Mouse (Mus musculus) yolk sac, embryonic 10.5 days (tissue): ENCODE data around the gene Cysrt1.
"Not testable (repeated sequence)": the region's sequence is repeated elsewhere in the genome, so short reads cannot be mapped to it uniquely, and the experiment has no call there.

Experiments
- DNase-seq: peaks from one replicate; pipeline ENCODE4 v3.0.0-alpha.2; 2017; ENCODE audit warnings: low spot score

Gene Cysrt1

GRCm38 (mm10) chr2:25264851-25265250 is 22.6 kb upstream of the Cysrt1 start:
- no peak for DNase-seq

- no peak for DNase-seq
Measured at GRCm38 (mm10) chr2:25264286-25264660, 22.0 kb upstream of the Cysrt1 start.

GRCm38 (mm10) chr2:25263623-25264285 is 21.5 kb upstream of the Cysrt1 start:
- DNase-seq, result no peak

DNA sequence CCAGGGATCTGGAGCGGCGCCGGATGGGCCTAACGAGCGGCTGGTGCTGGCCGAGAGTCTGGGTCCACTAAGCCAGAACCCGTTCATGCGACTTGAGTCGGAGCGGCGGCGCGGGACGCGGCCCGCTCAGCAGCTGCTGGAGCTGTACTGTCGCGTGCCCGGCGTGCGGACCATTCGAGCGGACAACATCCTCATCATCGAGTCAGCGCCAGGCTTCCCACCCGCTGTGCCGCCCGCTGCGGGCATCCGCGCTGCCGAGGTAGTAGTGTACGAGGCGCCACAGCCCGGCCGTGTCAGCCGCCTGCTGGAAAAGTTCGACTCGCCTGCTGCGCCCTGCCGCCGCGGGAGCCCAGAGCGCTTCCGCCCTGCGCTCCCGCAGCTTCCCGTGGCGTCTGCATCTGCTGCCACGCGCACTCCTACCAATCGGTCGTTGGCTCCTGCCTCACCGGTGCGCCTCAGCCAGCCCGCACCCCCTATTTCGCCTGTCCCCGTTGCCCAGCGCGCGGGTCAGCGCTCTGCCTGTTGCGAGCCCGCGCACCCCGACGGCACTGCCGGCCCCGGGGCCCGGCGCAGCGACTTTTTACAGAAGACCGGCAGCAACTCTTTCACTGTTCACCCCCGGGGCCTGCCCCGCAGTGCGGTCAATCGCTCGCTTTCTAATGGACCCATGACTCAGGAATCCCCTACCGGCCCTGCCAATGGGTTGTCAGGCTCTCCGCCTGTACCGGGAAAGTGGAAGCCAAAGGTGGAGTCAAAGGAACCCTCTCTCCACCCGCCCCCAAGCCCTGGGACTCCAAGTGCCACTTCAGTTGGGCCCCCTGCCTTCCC is 20.8 kb upstream of the Cysrt1 start:
- DNase-seq, result no peak

DNA sequence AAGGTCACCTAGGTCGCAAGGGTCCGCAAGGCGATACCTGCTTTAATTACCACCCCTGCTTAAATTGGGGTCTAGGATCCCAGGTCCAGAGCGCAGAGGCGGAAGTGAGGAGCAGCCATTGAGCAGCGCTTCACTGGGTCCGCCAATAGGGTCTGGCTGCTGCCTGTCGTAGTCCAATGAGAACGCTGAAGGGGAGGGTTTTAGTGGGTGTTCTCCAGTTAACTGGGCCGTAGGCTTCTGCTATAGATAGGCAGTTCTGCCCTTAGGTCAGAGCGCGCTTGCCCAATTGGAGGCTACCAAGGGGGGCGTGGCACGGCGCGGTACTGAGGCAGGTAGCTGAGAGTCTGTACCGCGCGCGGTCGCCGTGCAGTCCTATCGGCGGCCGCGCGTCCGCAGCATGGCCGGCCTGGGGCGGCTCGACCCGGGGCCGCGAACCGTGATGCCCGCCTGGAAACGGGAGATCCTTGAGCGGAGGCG is 20.1 kb upstream of the Cysrt1 start, which contains the start of gene Tprn:
Tprn (plus strand) TSS at position 328 of the 477 bp plus-strand sequence.
- DNase-seq, result peak; percentile 94

- DNase-seq, result peak; percentile 49
Measured at GRCm38 (mm10) chr2:25261870-25262269, 19.6 kb upstream of the Cysrt1 start.

- no peak for DNase-seq
Measured at GRCm38 (mm10) chr2:25258887-25259286, 16.6 kb upstream of the Cysrt1 start.

DNA sequence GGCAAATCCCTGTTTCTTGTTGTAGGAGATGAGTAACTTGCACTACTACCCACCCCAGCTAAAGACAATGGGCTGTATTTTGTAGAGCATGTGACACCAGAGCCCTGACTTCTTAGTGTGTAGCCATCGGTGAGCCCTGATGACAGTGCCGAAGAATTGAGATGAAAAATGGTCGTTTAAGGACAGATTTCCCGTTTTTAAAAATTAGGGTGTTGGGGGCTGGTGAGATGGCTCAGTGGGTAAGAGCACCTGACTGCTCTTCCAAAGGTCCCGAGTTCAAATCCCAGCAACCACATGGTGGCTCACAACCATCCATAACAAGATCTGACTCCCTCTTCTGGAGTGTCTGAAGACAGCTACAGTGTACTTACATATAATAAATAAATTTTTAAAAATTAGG is 15.0 kb upstream of the Cysrt1 start:
- DNase-seq, result not testable (repeated sequence)

GRCm38 (mm10) chr2:25256443-25257109 is 14.3 kb upstream of the Cysrt1 start:
- not testable (repeated sequence) for DNase-seq

DNA sequence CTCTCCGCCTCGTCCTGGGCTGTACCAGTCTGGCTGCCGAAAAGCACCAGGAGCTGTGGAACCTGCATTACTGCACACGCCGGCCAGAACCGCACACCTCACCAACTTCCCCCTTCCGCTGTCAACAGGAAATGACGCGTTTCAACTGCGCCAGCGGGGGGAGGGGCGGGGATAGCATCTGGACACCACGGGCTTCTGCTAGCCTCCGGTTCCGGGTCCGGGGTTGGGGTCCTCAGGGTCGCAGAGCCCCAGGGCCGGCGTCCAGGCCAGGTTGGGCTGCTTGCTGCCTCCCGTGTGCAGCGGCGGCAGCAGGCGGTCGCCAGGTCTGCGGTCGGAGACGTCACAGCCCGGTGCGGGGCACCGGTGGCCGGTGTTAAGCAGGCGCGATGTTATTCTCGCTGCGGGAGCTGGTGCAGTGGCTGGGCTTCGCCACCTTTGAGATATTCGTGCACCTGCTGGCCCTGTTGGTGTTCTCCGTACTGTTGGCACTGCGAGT is 13.1 kb upstream of the Cysrt1 start, which contains the start of gene Tmem203:
Tmem203 (plus strand) TSS at position 156 of the 496 bp plus-strand sequence.
- peak; percentile 92 for DNase-seq

GRCm38 (mm10) chr2:25252331-25252730 is 10.1 kb upstream of the Cysrt1 start:
- DNase-seq, result no peak

DNA sequence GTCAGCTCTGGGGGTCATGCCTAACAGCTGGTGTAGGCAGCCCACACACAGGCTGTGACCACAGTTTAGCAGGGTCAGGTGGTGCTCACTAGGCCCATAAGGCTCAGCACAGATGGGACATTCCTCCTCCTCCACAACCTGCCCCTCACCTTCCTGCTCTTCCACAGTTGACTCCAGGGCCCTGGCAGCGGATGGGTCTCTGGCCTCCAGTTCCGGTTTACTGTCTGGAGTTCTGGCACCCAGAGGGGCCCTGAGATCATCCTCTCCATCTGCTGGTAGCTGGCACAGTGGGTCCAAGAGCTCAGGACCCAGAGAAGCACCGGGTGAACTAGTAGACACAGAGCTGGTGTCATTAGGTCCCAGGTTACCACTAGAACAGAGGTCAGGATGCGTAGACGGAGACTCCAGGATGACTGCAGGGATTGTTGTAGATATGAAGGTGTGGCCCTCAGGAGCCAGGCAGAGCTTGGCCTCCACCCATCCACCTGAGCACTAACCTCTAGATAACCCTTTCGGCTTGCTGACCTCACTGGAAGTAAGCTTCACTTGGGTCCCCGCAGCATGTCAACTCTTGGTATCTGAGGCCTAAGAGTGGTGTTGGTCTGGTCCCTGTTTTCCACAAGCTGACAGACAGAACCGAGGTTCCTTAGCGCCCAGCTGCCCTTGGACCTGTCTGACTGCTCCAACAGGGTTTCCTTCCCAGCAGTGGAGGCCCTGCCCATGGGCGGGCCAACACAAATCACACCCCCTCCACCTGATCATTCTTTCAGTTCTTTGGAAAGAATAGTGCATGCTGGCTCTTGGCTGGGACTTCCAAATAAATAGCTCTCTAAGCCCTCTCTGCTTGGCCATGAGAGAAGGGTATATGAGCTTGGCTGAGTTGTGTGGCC is 4.2 kb upstream of the Cysrt1 start, which contains the start of gene AL732309.1:
AL732309.1 (minus strand) TSS at position 681 of the 890 bp plus-strand sequence.
- DNase-seq, result no peak

DNA sequence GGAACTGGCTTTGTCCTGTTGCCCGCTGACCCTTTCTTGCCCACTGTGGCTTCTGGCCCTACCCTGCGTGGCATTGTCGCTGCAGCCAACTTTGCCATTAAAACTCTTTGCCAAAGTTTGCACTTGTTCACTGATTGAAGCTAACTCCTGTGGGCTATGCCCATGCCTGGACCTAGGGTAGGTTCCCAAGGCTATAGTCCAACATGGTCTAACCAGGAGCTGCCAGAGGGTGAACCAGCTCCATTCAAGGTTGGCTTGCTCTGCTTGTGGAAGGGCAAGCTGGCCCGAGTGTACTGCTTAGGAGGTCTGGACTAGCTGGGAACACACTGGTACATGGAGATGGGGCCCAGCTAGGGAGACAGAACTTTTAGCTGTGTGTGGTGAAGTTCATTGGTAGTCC is 1.9 kb upstream of the Cysrt1 start:
- DNase-seq, result no peak

DNA sequence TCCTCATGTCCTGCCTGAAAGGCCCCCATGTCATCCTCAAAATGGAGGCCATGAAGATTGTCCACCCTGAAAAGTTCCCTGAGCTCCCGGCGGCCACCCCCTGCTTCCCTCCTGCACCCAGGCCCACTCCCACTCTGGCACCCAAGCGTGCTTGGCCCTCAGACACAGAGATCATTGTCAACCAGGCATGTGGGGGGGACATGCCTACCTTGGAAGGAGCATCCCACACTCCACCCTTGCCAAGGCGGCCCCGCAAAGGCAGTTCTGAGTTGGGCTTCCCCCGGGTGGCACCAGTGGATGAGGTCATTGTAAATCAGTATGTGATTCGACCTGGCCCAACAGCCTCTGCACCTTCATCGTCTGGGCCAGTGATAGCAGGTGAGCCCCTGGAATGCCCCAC is 1.1 kb upstream of the Cysrt1 start:
- no peak for DNase-seq

- DNase-seq, result no peak
Measured at GRCm38 (mm10) chr2:25241438-25241775, 845 bp downstream of the Cysrt1 start.

DNA sequence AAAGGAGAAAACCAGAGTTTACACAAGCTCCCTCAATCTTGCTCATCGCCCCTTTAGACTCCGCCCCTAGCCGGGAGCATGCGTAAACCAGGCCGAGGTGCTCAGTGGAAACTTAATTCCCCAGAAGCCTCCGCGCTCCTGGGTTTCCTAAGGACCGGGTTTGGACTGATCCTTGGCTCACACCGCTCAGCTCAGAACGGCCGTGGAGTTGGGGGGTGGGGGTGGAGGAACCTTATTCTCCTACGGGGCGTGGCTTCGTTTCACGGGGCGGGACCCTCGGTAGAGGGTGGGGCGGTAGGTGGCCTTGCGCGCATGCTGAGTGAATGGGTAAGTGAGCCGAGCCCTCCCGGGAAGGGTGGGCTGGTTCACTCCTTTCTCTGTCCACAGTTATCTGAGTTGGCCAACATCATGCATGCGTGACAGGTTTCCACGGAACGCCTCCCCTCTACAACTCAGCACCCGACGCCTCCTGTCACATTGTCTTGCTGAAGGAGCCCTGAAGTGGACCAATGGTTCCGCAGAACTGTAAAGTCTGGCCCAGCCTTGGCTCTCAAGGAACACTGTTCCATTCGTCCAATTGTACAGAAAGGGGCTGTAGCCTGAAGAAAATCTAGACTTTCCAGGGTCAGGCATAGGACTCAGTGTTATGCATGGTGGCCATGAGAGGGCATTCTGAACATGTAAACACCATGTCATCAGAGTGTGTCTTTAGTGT is 1.4 kb downstream of the Cysrt1 start:
- peak; percentile 89 for DNase-seq

- no peak for DNase-seq
Measured at GRCm38 (mm10) chr2:25240310-25240709, 1.9 kb downstream of the Cysrt1 start.

- no peak for DNase-seq
Measured at GRCm38 (mm10) chr2:25239766-25240165, 2.5 kb downstream of the Cysrt1 start.

DNA sequence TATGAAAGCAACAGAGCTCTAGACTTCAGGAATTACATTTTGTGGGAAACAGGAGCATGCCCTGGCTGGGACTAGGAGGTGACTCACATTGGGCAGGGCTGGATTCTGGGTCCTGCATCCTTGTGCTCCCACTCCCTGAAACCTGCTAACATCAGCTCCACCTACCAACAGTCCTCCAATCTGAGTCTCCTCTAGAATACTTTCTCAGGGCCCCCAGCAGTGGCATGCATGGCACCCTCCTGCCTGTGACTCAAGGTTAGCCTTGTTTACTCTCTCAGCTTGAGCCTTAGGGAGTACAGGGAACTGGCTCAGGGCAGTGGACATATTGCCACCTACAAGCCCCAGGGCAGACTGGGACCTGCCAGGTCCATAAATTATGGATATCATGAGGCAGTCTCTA is 4.1 kb downstream of the Cysrt1 start:
- no peak for DNase-seq

GRCm38 (mm10) chr2:25237522-25237921 is 4.7 kb downstream of the Cysrt1 start:
- DNase-seq, result no peak

DNA sequence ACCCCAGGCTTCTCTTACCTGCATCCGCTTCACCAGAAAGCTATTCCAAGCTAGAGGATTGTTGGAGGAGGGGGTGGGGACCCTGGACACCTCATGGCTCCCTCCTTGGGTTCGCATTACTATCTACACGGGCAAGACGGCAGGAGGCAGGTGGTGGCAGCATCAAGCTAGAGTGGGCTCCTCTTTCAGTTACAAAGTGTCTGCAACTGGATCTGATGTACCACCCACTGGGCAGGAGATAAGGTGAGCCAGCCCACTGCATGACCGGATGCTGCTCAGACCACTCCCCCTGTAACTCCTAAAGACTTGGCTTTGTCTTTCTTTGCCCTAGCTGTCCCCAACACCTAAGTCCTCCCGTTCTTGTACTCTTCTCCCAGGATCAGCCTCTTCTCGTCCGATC is 5.6 kb downstream of the Cysrt1 start, which contains the start of gene Rnf224:
Rnf224 (minus strand) TSS at position 174 of the 400 bp plus-strand sequence.
- DNase-seq, result peak; percentile 71
